Mouse (Mus musculus) frontal cortex, postnatal 25 days (tissue): ENCODE results near the gene Dnph1.

Experiments
- DNase-seq, 2 experiments: peaks; one replicate each; pipeline ENCODE4 v3.0.0; 2022; ENCODE audit warnings: low spot score in 2 of 2

Gene Dnph1

GRCm38 (mm10) chr17:46503847-46504638 lies 7.5 kb downstream of the Dnph1 start:
- DNase-seq: no peak

- DNase-seq: no peak
These were observed 9.1 kb downstream of the Dnph1 start for GRCm38 (mm10) chr17:46505617-46506016.

- DNase-seq: no peak
These were observed 14.7 kb downstream of the Dnph1 start for GRCm38 (mm10) chr17:46511059-46511710.

- no peak for DNase-seq
These were observed 16.8 kb downstream of the Dnph1 start for GRCm38 (mm10) chr17:46513329-46513728.

GRCm38 (mm10) chr17:46519971-46520370 lies 23.5 kb downstream of the Dnph1 start:
- DNase-seq: no peak

GRCm38 (mm10) chr17:46520385-46520979 lies 24.0 kb downstream of the Dnph1 start:
- DNase-seq: no peak

GRCm38 (mm10) chr17:46521174-46521573 lies 24.7 kb downstream of the Dnph1 start:
- DNase-seq: no peak

GRCm38 (mm10) chr17:46521963-46522668 lies 25.6 kb downstream of the Dnph1 start:
- no peak for DNase-seq

- DNase-seq: no peak
These were observed 28.6 kb downstream of the Dnph1 start for GRCm38 (mm10) chr17:46525065-46525464.

- DNase-seq: peak; percentile 31 to 48
These were observed 29.2 kb downstream of the Dnph1 start for GRCm38 (mm10) chr17:46525579-46526307.

- no peak for DNase-seq
These were observed 47.1 kb downstream of the Dnph1 start for GRCm38 (mm10) chr17:46543661-46544060.

- DNase-seq: peak; percentile 81 to 83
These were observed 49.5 kb downstream of the Dnph1 start, which contains the start of gene Cul9 for GRCm38 (mm10) chr17:46545813-46546564. TSS of gene Cul9 (minus strand) at chr17:46546388.

- no peak for DNase-seq
These were observed 50.1 kb downstream of the Dnph1 start for GRCm38 (mm10) chr17:46546591-46546990.

- no peak for DNase-seq
These were observed 50.5 kb downstream of the Dnph1 start for GRCm38 (mm10) chr17:46546995-46547394.

- no peak for DNase-seq
These were observed 51.4 kb downstream of the Dnph1 start for GRCm38 (mm10) chr17:46547923-46548322.

GRCm38 (mm10) chr17:46548741-46549140 lies 52.2 kb downstream of the Dnph1 start:
- DNase-seq: no peak

- no peak for DNase-seq
These were observed 52.7 kb downstream of the Dnph1 start for GRCm38 (mm10) chr17:46549193-46549592.
